Mouse (Mus musculus) ES-E14 (cell line): Measurements from ENCODE around the gene Wdr53.

ENCODE experiments used
- CHD2 ChIP-seq: IDR thresholded peaks from 2 replicates; pipeline ENCODE4 v1.6.1; 2014; ENCODE audit warnings: mild to moderate bottlenecking, low read depth, low read length, inconsistent platforms
- HCFC1 ChIP-seq: IDR thresholded peaks from 2 replicates; pipeline ENCODE4 v1.6.1; 2012; ENCODE audit warnings: low read length, inconsistent platforms, borderline replicate concordance; ENCODE audit not compliant: insufficient read depth
- MAFK ChIP-seq: IDR thresholded peaks from 2 replicates; pipeline ENCODE4 v1.6.1; 2014; ENCODE audit warnings: mild to moderate bottlenecking, low read depth, low read length, inconsistent platforms; ENCODE audit not compliant: insufficient read depth
- ZC3H11A ChIP-seq: IDR thresholded peaks from 2 replicates; pipeline ENCODE4 v1.6.1; 2012; ENCODE audit warnings: low read depth, mild to moderate bottlenecking, inconsistent platforms, low read length, borderline replicate concordance

- TF ChIP-seq CHD2: no peak
- no peak for TF ChIP-seq ZC3H11A
- TF ChIP-seq HCFC1: no peak
- no peak for TF ChIP-seq MAFK
Measured at GRCm38 (mm10) chr16:32275830-32276229, 28.8 kb downstream of the Wdr53 start.
